Comparison of ENCODE assay signal across 9 mouse cellular contexts in the genomic region with DNA sequence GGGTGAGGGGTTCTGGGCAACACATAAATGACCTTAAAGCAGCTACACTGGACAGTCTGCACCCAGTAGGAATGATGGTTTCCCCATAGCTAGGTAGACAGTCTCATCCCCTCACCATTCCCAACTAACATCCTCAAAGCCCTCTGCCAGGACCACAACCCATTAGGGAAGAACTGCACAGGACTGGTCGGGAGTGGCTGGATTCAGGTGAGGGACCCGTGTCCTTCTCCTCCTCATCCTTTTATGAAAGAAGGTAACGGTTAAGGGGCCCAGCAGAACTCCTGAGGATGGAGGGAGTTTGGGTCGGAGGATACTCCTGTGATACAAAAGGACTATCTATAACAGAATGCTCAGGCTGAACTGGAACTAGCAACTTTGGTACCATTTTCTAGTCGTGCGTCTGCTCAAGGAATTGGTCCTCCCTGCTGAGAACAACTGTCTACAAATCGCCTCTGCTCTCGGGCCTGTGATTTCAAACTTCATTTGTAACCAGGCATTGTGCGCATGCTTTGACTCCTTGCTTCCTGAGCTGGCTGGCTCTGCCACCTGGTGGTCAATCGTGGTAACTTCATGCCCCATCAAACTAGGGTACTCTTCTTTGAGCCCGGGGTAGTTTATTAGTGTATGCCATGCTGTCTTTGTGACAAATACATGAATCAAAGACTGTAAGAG.
DNase-seq lines count a peak whose midpoint lies in the region; ATAC-seq and TF ChIP-seq lines count a peak whose summit lies in the region.
"Had no signal": no experiment of that assay in that cellular context is flagged by ENCODE, and none has a peak within 500 bp of the region (broad histone marks: within the 10 kb centered on the region; RNA-seq: fewer than 3 reads in every experiment).

No protein-coding gene starts in this region.

- no peak overlapping the region for H3K27ac ChIP-seq in forebrain, embryonic 15.5 days (replicated peaks)
- no peak overlapping the region for H3K27ac ChIP-seq in layer of hippocampus, adult 2 months
- H3K27ac ChIP-seq: liver, embryonic 15.5 days had no signal

- H3K4me1 ChIP-seq in G1E (ENCODE audit: insufficient read depth, low read depth, low read length): peaks cover 45% of the 10 kb centered on the region
- 0 out of 2 replicates have a peak, but pooled peaks cover 3% of the 10 kb centered on the region for H3K4me1 ChIP-seq in forebrain, embryonic 15.5 days

- WGBS in forebrain, embryonic 15.5 days: 27% methylated on average over 11 of the region's 11 CpGs

- no peak overlapping the region for H3K4me3 ChIP-seq in G1E (ENCODE audit: low read depth, low read length)
- no peak overlapping the region for H3K4me3 ChIP-seq in forebrain, embryonic 15.5 days
- H3K4me3 ChIP-seq in layer of hippocampus, adult 2 months: no peak overlapping the region
- H3K4me3 ChIP-seq: liver, embryonic 15.5 days had no signal

- ATAC-seq in G1E (ENCODE audit: extremely low read depth, insufficient number of reproducible peaks, low FRiP score, poor library complexity, severe bottlenecking): no peak
- ATAC-seq in forebrain, embryonic 15.5 days (replicated peaks): peak; percentile 92
- peak; percentile 72 to 87; a peak in 3 of 4 replicates for ATAC-seq in hematopoietic stem cell, adult 5-6 weeks (replicated peaks in 1 of 2; ENCODE audit: insufficient read depth in 1 of 2, low FRiP score in 2 of 2, low TSS enrichment in 1 of 2, low read depth in 1 of 2, poor library complexity in 2 of 2, severe bottlenecking in 2 of 2)

- H3K27me3 ChIP-seq in G1E (ENCODE audit: insufficient read depth, low read length): peaks cover 2% of the 10 kb centered on the region; the same call in 1 of the 2 replicates
- no peaks in the 10 kb centered on the region for H3K27me3 ChIP-seq in forebrain, embryonic 15.5 days
- H3K27me3 ChIP-seq: liver, embryonic 15.5 days had no signal

- no peaks in the 10 kb centered on the region for H3K9me3 ChIP-seq in G1E (replicated peaks)
- no peaks in the 10 kb centered on the region for H3K9me3 ChIP-seq in forebrain, embryonic 15.5 days
- H3K9me3 ChIP-seq: liver, embryonic 15.5 days had no signal

- no peak overlapping the region for H3K9ac ChIP-seq in forebrain, embryonic 15.5 days (replicated peaks)
- H3K9ac ChIP-seq: liver, embryonic 15.5 days had no signal

- no peak overlapping the region for H3K4me2 ChIP-seq in forebrain, embryonic 15.5 days (replicated peaks)
- H3K4me2 ChIP-seq: liver, embryonic 15.5 days had no signal

- DNase-seq in G1E (ENCODE audit: low spot score): peak; percentile 39
- peak; percentile 66 for DNase-seq in cerebellum, adult 11 months
- peak; percentile 76 to 87 for DNase-seq in layer of hippocampus, adult 2 months (ENCODE audit: low spot score in 2 of 2)
- DNase-seq in lung, postnatal 25 days (ENCODE audit: low spot score): peak; percentile 74
- peak; percentile 20 for DNase-seq in retina, adult 2 months (ENCODE audit: low read depth, low spot score)
- DNase-seq in thymus, postnatal 25 days: peak; percentile 73

- peak; percentile 92 for TF ChIP-seq CTCF in G1E (IDR thresholded peaks at IDR 0.05; ENCODE audit: low read depth, low read length)
- TF ChIP-seq CTCF in layer of hippocampus, adult 2 months (conservative IDR thresholded peaks at IDR 0.05): peak; percentile 91

- no peaks in the 10 kb centered on the region for H3K36me3 ChIP-seq in G1E (replicated peaks)
- no peaks in the 10 kb centered on the region for H3K36me3 ChIP-seq in forebrain, embryonic 15.5 days
- H3K36me3 ChIP-seq: liver, embryonic 15.5 days had no signal

Comparison
In these comparisons a context has a peak if more than half of its experiments do, and no peak if none do; other contexts are left out.
1. DNase-seq: peak in every context shown above with its lines; median percentile 82 in layer of hippocampus, adult 2 months; 74 in lung, postnatal 25 days; 73 in thymus, postnatal 25 days; 66 in cerebellum, adult 11 months; 39 in G1E; 20 in retina, adult 2 months.